ENCODE assay signal across 8 mouse cellular contexts in the genomic region with DNA sequence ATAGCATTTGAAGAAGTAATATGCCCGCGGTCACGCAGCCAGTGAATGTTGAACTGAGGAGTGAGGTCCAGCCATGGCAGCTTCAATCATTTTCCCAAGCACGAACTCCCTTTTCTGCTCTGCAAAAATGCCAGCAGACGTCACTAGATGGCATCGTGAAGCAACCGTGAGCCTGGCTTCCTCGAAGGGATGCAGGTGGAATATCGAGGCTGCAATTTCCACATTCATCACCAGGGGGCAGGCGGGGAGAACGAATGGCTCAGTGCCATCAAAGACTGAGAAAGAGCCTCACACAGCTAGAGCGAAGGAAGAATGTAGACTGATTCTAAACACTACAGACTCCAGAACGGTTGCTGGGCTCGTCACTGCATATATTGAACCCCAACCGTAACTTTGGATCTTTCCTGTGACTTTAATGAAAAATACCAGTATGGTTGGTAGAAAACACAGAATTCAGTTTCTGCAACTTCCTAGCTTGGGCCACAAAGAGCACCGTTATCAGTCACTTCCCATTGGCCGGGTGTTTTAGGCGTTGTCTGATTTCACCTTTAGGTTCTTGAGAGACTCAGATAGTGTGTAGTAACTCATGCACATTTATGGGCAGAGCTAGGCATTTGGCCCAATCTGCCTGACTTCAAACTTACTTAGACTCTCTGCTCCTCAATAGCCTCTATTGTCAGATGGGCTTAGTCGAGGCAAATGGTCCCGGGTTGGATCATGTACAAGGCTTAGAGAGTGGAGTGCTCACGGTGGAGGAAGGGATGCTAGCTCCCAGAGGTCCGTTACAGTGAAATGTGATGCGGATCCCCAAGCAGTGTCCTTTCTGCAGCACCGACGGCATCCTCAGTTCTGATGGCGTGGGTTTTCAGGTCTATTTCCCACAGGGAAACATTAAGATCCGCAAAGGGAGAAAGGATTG. TPM values are rescaled to one million over a fixed set of nuclear protein-coding genes. Genes with fewer than 3 reads are reported as not detected.
A peak's percentile ranks its signal among the peaks of the same experiment; 100 is the strongest.
DNase-seq lines count a peak whose midpoint lies in the region; ATAC-seq and TF ChIP-seq lines count a peak whose summit lies in the region.

No protein-coding gene starts in this region.

- TF ChIP-seq EP300 in ES-Bruce4 (IDR thresholded peaks at IDR 0.05; ENCODE audit: insufficient read depth, low read depth, low read length), result 0 out of 2 replicates have a peak, but pooled peaks have one; percentile 29
- no peak for TF ChIP-seq EP300 in liver, postnatal 0 days (IDR thresholded peaks at IDR 0.05; ENCODE audit: low read depth)

- H3K9me3 ChIP-seq in ES-Bruce4 (replicated peaks; ENCODE audit: control insufficient read depth, insufficient read depth, low read length, poor library complexity, severe bottlenecking), result no peaks in the 10 kb centered on the region
- H3K9me3 ChIP-seq in forebrain, embryonic 15.5 days, result peaks cover 5% of the 10 kb centered on the region; the same call in 1 of the 2 replicates
- H3K9me3 ChIP-seq in liver, postnatal 0 days (ENCODE audit: low read length), result peaks cover 7% of the 10 kb centered on the region

- peak; percentile 95 for DNase-seq in cerebellum, adult 11 months
- peak; percentile 89 to 95 for DNase-seq in heart, postnatal 14 days
- peak; percentile 90 for DNase-seq in large intestine, adult 2 months (ENCODE audit: low read depth, low spot score)
- peak; percentile 89 for DNase-seq in liver, postnatal 0 days
- peak; percentile 84 for DNase-seq in testis, postnatal 14 days (ENCODE audit: low spot score)

- no peak overlapping the region for H3K27ac ChIP-seq in ES-Bruce4 (ENCODE audit: insufficient read depth, low read length)
- no peak overlapping the region for H3K27ac ChIP-seq in forebrain, embryonic 15.5 days (replicated peaks)
- no peak overlapping the region for H3K27ac ChIP-seq in liver, postnatal 0 days (ENCODE audit: low read depth)

- no peaks in the 10 kb centered on the region for H3K27me3 ChIP-seq in ES-Bruce4 (ENCODE audit: control insufficient read depth, insufficient read depth, low read length, poor library complexity, severe bottlenecking)
- H3K27me3 ChIP-seq in forebrain, embryonic 15.5 days, result no peaks in the 10 kb centered on the region
- H3K27me3 ChIP-seq in liver, postnatal 0 days (ENCODE audit: insufficient read depth, low read length), result 0 out of 2 replicates have a peak, but pooled peaks cover 19% of the 10 kb centered on the region

- H3K36me3 ChIP-seq in ES-Bruce4 (ENCODE audit: control insufficient read depth, insufficient read depth, low read length, poor library complexity, severe bottlenecking), result no peaks in the 10 kb centered on the region
- H3K36me3 ChIP-seq in forebrain, embryonic 15.5 days, result no peaks in the 10 kb centered on the region
- no peaks in the 10 kb centered on the region for H3K36me3 ChIP-seq in liver, postnatal 0 days (replicated peaks; ENCODE audit: insufficient read depth, low read length)

- intact Hi-C loops in heart, postnatal 14 days (cut with DNase I), result loop anchor here (1.0 to 5.0 kb wide), 4 partner anchors 45 to 245 kb away; no protein-coding TSS in a partner anchor

- 34% methylated on average over 27 of the region's 27 CpGs for WGBS in forebrain, embryonic 15.5 days
- 33% methylated on average over 27 of the region's 27 CpGs for WGBS in large intestine, adult 2 months
- WGBS in liver, postnatal 0 days (ENCODE audit: insufficient replicate concordance), result 36% methylated on average over 27 of the region's 27 CpGs

- TF ChIP-seq POLR2A in ES-Bruce4 (IDR thresholded peaks at IDR 0.05; ENCODE audit: insufficient read depth, low read length), result no peak

- no peak overlapping the region for H3K4me3 ChIP-seq in ES-Bruce4 (ENCODE audit: low read depth, low read length)
- no peak overlapping the region for H3K4me3 ChIP-seq in forebrain, embryonic 15.5 days
- H3K4me3 ChIP-seq in liver, postnatal 0 days (ENCODE audit: low read depth, low read length), result no peak overlapping the region

- H3K4me1 ChIP-seq in ES-Bruce4 (ENCODE audit: control insufficient read depth, insufficient read depth, low read length), result no peaks in the 10 kb centered on the region
- H3K4me1 ChIP-seq in forebrain, embryonic 15.5 days, result peaks cover 3% of the 10 kb centered on the region; the same call in 1 of the 2 replicates
- H3K4me1 ChIP-seq in liver, postnatal 0 days (ENCODE audit: insufficient read depth), result no peaks in the 10 kb centered on the region

- H3K4me2 ChIP-seq in forebrain, embryonic 15.5 days (replicated peaks), result no peak overlapping the region
- no peak overlapping the region for H3K4me2 ChIP-seq in liver, postnatal 0 days (ENCODE audit: low read depth, low read length)

- peak; percentile 100 for TF ChIP-seq CTCF in ES-Bruce4 (IDR thresholded peaks at IDR 0.05; ENCODE audit: low read depth, low read length)
- TF ChIP-seq CTCF in liver, postnatal 0 days (IDR thresholded peaks at IDR 0.05; ENCODE audit: low read depth), result peak; percentile 98

- no peak overlapping the region for H3K9ac ChIP-seq in ES-Bruce4 (ENCODE audit: low read depth, poor library complexity, severe bottlenecking)
- no peak overlapping the region for H3K9ac ChIP-seq in forebrain, embryonic 15.5 days (replicated peaks)
- H3K9ac ChIP-seq in liver, postnatal 0 days (replicated peaks), result no peak overlapping the region

- peak; percentile 91 for ATAC-seq in forebrain, embryonic 15.5 days (replicated peaks)
- peak; percentile 76 for ATAC-seq in liver, postnatal 0 days
- peak; percentile 83 for ATAC-seq in neutrophil, adult 5-6 weeks (ENCODE audit: extremely low read depth, insufficient number of reproducible peaks, low FRiP score, poor library complexity, severe bottlenecking)

RNA-seq across cellular contexts. Expression of gene Pxylp1, which starts 24.4 kb away (rescaled TPM):
- 7.1 and 7.2 TPM in 2 replicates for polyA plus RNA-seq in ES-Bruce4 (2011; ENCODE audit: insufficient read depth, insufficient read length, low read depth, missing spikeins)
- polyA plus RNA-seq in forebrain, embryonic 15.5 days (2015; fragmentation: Nextera tagmentation; extraction: Ambion mirVana), result 33.8 and 36.6 TPM in 2 replicates
- 10 to 100 TPM; 17.4 to 20.9 TPM for total RNA-seq in heart, postnatal 14 days (2021)
- polyA plus RNA-seq in large intestine, adult 2 months (2012; rRNA removed), result 17.3 and 18.7 TPM in 2 replicates
- 4.9 and 5.3 TPM in 2 replicates for polyA plus RNA-seq in liver, postnatal 0 days (2015; fragmentation: Nextera tagmentation; extraction: Ambion mirVana)
- total RNA-seq in neutrophil, adult 5-6 weeks (2017), result 2.3 and 2.6 TPM in 2 replicates
